Mouse (Mus musculus) midbrain, embryonic 13.5 days (tissue): ENCODE measurements around the gene Zfp62. TPM values are rescaled to one million over a fixed set of nuclear protein-coding genes. Genes with fewer than 3 reads are reported as not detected.

ENCODE experiments used
- ATAC-seq: fragments of 200-750 bp; cut with Nextera tagmentation; 2 replicates; pipeline ENCODE4 v1.8.0; 2017; ENCODE audit warnings: mild to moderate bottlenecking, moderate TSS enrichment, moderate library complexity
- H3K27ac ChIP-seq: fragments of 300-500 bp; sonication (generic); 2 replicates; pipeline ENCODE4 v1.5.1; 2015; ENCODE audit warnings: inconsistent platforms, mild to moderate bottlenecking, moderate library complexity
- H3K27me3 ChIP-seq: fragments of 300-500 bp; sonication (generic); 2 replicates; pipeline ENCODE4 v1.6.1; 2015; ENCODE audit warnings: mild to moderate bottlenecking, inconsistent platforms
- H3K36me3 ChIP-seq: fragments of 300-500 bp; sonication (generic); 2 replicates; pipeline ENCODE4 v1.6.1; 2015; ENCODE audit warnings: mild to moderate bottlenecking, inconsistent platforms
- H3K4me1 ChIP-seq: fragments of 300-500 bp; sonication (generic); replicated peaks from 2 replicates; pipeline ENCODE4 v1.6.1; 2015; ENCODE audit warnings: inconsistent platforms
- H3K4me2 ChIP-seq: fragments of 300-500 bp; sonication (generic); replicated peaks from 2 replicates; pipeline ENCODE4 v1.6.1; 2015; ENCODE audit warnings: moderate library complexity, mild to moderate bottlenecking, inconsistent platforms
- H3K4me3 ChIP-seq: fragments of 300-500 bp; sonication (generic); replicated peaks from 2 replicates; pipeline ENCODE4 v1.5.1; 2015; ENCODE audit warnings: mild to moderate bottlenecking, inconsistent platforms
- H3K9ac ChIP-seq: fragments of 300-500 bp; sonication (generic); replicated peaks from 2 replicates; pipeline ENCODE4 v1.6.1; 2015; ENCODE audit warnings: mild to moderate bottlenecking, inconsistent platforms
- H3K9me3 ChIP-seq: fragments of 300-500 bp; sonication (generic); 2 replicates; pipeline ENCODE4 v1.6.1; 2016; ENCODE audit warnings: mild to moderate bottlenecking, inconsistent platforms
- WGBS: fragments of 180-500 bp; shearing (Covaris S2); methylation state at CpG from one replicate; pipeline ENCODE4 v1.1.7; 2015; 5-methylcytosine and 5-hydroxymethylcytosine counted together
- polyA plus RNA-seq: library from polyadenylated mRNA; unstranded; fragments of >200 nt; fragmentation: Nextera tagmentation; extraction: Ambion mirVana; gene quantifications from 2 replicates; pipeline ENCODE4 v1.2.1, GENCODE M21; 2015

Zfp62 gene
- polyA plus RNA-seq, 1 experiment from 2014 or later, result 58.5 TPM

GRCm38 (mm10) chr11:49267970-49268579, 65.0 kb downstream of the Zfp62 start:
- H3K9ac ChIP-seq, result no peak overlapping the region
- 85% methylated on average over 15 of the region's 15 CpGs for WGBS
- no peaks in the 10 kb centered on the region for H3K4me1 ChIP-seq
- H3K27ac ChIP-seq, result no peak overlapping the region
- H3K4me3 ChIP-seq, result no peak overlapping the region
- no peak overlapping the region for H3K4me2 ChIP-seq
- no peaks in the 10 kb centered on the region for H3K9me3 ChIP-seq
- H3K27me3 ChIP-seq, result no peaks in the 10 kb centered on the region
- ATAC-seq, result no peak
- H3K36me3 ChIP-seq, result peaks cover 7% of the 10 kb centered on the region; the same call in 1 of the 2 replicates

Other genes starting within 250 kb of the Zfp62 start
- gene Olfr56, start 224.4 kb upstream of the Zfp62 start, polyA plus RNA-seq, result not detected in 2 replicates
- 0.24 and 0.31 TPM in 2 replicates for gene 9930111J21Rik1, start 223.9 kb upstream of the Zfp62 start, polyA plus RNA-seq
- gene Gm12185, start 211.1 kb upstream of the Zfp62 start, polyA plus RNA-seq, result not detected in 2 replicates
- not detected in 2 replicates for gene Tgtp1, start 209.1 kb upstream of the Zfp62 start, polyA plus RNA-seq
- 0.15 and 0.30 TPM in 2 replicates for gene 9930111J21Rik2, start 152.1 kb upstream of the Zfp62 start, polyA plus RNA-seq
- not detected in 2 replicates for gene Tgtp2, start 139.1 kb upstream of the Zfp62 start, polyA plus RNA-seq
- gene Ifi47, start 126.7 kb upstream of the Zfp62 start, polyA plus RNA-seq, result 0.39 and 0.64 TPM in 2 replicates
- not detected in 2 replicates for gene Olfr1396, start 88.4 kb upstream of the Zfp62 start, polyA plus RNA-seq
- gene Olfr1395, start 61.0 kb upstream of the Zfp62 start, polyA plus RNA-seq, result not detected in 2 replicates
- not detected in 2 replicates for gene Olfr1394, start 48.9 kb upstream of the Zfp62 start, polyA plus RNA-seq
- gene Btnl9, start 16.1 kb upstream of the Zfp62 start, polyA plus RNA-seq, result 0.17 TPM in 1 of 2 replicates, not detected in the other
- gene Mgat1, start 40.9 kb downstream of the Zfp62 start, polyA plus RNA-seq, result 29.3 and 32.1 TPM in 2 replicates
- gene Olfr1393, start 75.0 kb downstream of the Zfp62 start, polyA plus RNA-seq, result 0.15 TPM in 1 of 2 replicates, not detected in the other
- not detected in 2 replicates for gene Olfr1392, start 82.0 kb downstream of the Zfp62 start, polyA plus RNA-seq
- not detected in 2 replicates for gene Olfr10, start 101.4 kb downstream of the Zfp62 start, polyA plus RNA-seq
- not detected in 2 replicates for gene Olfr1391, start 119.5 kb downstream of the Zfp62 start, polyA plus RNA-seq
- not detected in 2 replicates for gene Olfr1390, start 131.9 kb downstream of the Zfp62 start, polyA plus RNA-seq
- not detected in 2 replicates for gene Olfr1389, start 219.8 kb downstream of the Zfp62 start, polyA plus RNA-seq
- not detected in 2 replicates for gene Olfr1388, start 233.3 kb downstream of the Zfp62 start, polyA plus RNA-seq